Mouse (Mus musculus) kidney, postnatal 14 days (tissue): ENCODE data around the gene Stac2.

ENCODE experiments used
- DNase-seq: peaks from one replicate; pipeline ENCODE4 v3.0.0; 2022; ENCODE audit warnings: mixed read lengths

Gene Stac2

GRCm38 (mm10) chr11:98020710-98021109, 32.6 kb downstream of the Stac2 start:
- no peak for DNase-seq

- no peak for DNase-seq
Observed at GRCm38 (mm10) chr11:98019883-98020610, 33.2 kb downstream of the Stac2 start.

GRCm38 (mm10) chr11:98018858-98019641, 34.2 kb downstream of the Stac2 start:
- DNase-seq, result peak; percentile 29

- no peak for DNase-seq
Observed at GRCm38 (mm10) chr11:98018222-98018621, 35.0 kb downstream of the Stac2 start.

- no peak for DNase-seq
Observed at GRCm38 (mm10) chr11:98016824-98017223, 36.4 kb downstream of the Stac2 start.

GRCm38 (mm10) chr11:98016177-98016576, 37.1 kb downstream of the Stac2 start:
- no peak for DNase-seq

- no peak for DNase-seq
Observed at GRCm38 (mm10) chr11:98012831-98013230, 40.4 kb downstream of the Stac2 start.

- no peak for DNase-seq
Observed at GRCm38 (mm10) chr11:98011716-98012115, 41.5 kb downstream of the Stac2 start.

GRCm38 (mm10) chr11:98008087-98008486, 45.2 kb downstream of the Stac2 start:
- no peak for DNase-seq

GRCm38 (mm10) chr11:98005686-98006085, 47.6 kb downstream of the Stac2 start:
- no peak for DNase-seq

GRCm38 (mm10) chr11:98005076-98005475, 48.2 kb downstream of the Stac2 start:
- DNase-seq, result no peak

- no peak for DNase-seq
Observed at GRCm38 (mm10) chr11:98004161-98004560, 49.1 kb downstream of the Stac2 start.

- no peak for DNase-seq
Observed at GRCm38 (mm10) chr11:98003171-98003671, 50.0 kb downstream of the Stac2 start.

- peak; percentile 76 for DNase-seq
Observed at GRCm38 (mm10) chr11:98002627-98003026, 50.6 kb downstream of the Stac2 start.

GRCm38 (mm10) chr11:98001986-98002385, 51.3 kb downstream of the Stac2 start:
- no peak for DNase-seq

GRCm38 (mm10) chr11:98001351-98001824, 51.9 kb downstream of the Stac2 start:
- no peak for DNase-seq

- no peak for DNase-seq
Observed at GRCm38 (mm10) chr11:98000378-98001140, 52.7 kb downstream of the Stac2 start.

GRCm38 (mm10) chr11:97999748-98000147, 53.5 kb downstream of the Stac2 start:
- DNase-seq, result no peak

- no peak for DNase-seq
Observed at GRCm38 (mm10) chr11:97998898-97999608, 54.2 kb downstream of the Stac2 start.

- no peak for DNase-seq
Observed at GRCm38 (mm10) chr11:97998074-97998793, 55.0 kb downstream of the Stac2 start.

GRCm38 (mm10) chr11:97997387-97997960, 55.8 kb downstream of the Stac2 start:
- DNase-seq, result no peak
